Mouse (Mus musculus) heart, embryonic 10.5 days (tissue): ENCODE results near the gene Pgbd1. TPM values are rescaled to one million over a fixed set of nuclear protein-coding genes. Genes with fewer than 3 reads are reported as not detected.
"Not testable (repeated sequence)": the region's sequence is repeated elsewhere in the genome, so short reads cannot be mapped to it uniquely, and the experiment has no call there.

ENCODE experiments used
- DNase-seq: peaks from one replicate; pipeline ENCODE4 v3.0.0-alpha.2; 2017; ENCODE audit warnings: low spot score
- H3K27ac ChIP-seq: fragments of 300-500 bp; sonication (generic); 2 replicates; pipeline ENCODE4 v1.5.1; 2016; ENCODE audit warnings: mild to moderate bottlenecking
- H3K27me3 ChIP-seq: fragments of 300-500 bp; sonication (generic); 2 replicates; pipeline ENCODE4 v1.6.1; 2016; ENCODE audit warnings: mild to moderate bottlenecking; ENCODE audit not compliant: poor library complexity, insufficient read depth, severe bottlenecking
- H3K36me3 ChIP-seq: fragments of 300-500 bp; sonication (generic); 2 replicates; pipeline ENCODE4 v1.6.1; 2016; ENCODE audit warnings: mild to moderate bottlenecking, moderate library complexity
- H3K4me1 ChIP-seq: fragments of 300-500 bp; sonication (generic); 2 replicates; pipeline ENCODE4 v1.6.1; 2016; ENCODE audit warnings: mild to moderate bottlenecking
- H3K4me3 ChIP-seq: fragments of 300-500 bp; sonication (generic); 2 replicates; pipeline ENCODE4 v1.5.1; 2016; ENCODE audit warnings: mild to moderate bottlenecking, moderate library complexity
- H3K9me3 ChIP-seq: fragments of 300-500 bp; sonication (generic); 2 replicates; pipeline ENCODE4 v1.6.1; 2016; ENCODE audit warnings: mild to moderate bottlenecking, moderate library complexity
- WGBS: fragments of 180-500 bp; shearing (Covaris S2); methylation state at CpG from one replicate; pipeline ENCODE4 v1.1.7; 2016; 5-methylcytosine and 5-hydroxymethylcytosine counted together
- polyA plus RNA-seq: library from polyadenylated mRNA; unstranded; fragments of >200 nt; fragmentation: Nextera tagmentation; extraction: Ambion mirVana; gene quantifications from 2 replicates; pipeline ENCODE4 v1.2.1, GENCODE M21; 2016

Gene Pgbd1
- polyA plus RNA-seq = 2.5 and 2.9 TPM in 2 replicates

- H3K27me3 ChIP-seq = no peaks in the 10 kb centered on the region
- H3K27ac ChIP-seq = peak within 1 kb of the TSS; percentile 91
- peak; percentile 94 for DNase-seq
- peaks cover 26% of the 10 kb centered on the region for H3K36me3 ChIP-seq
- H3K9me3 ChIP-seq = no peaks in the 10 kb centered on the region
- WGBS = 1% methylated on average over 32 of the region's 32 CpGs
- no peaks in the 10 kb centered on the region for H3K4me1 ChIP-seq
- peak within 1 kb of the TSS; percentile 71 for H3K4me3 ChIP-seq
Measured at GRCm38 (mm10) chr13:21440503-21441206, at the start of gene Pgbd1. Gene Pgbd1, minus strand, starts transcription at chr13:21441058.

- no peak for DNase-seq
- WGBS = 81% methylated on average over 1 of the region's 1 CpGs
- Histone ChIP-seq H3K4me1 (no peaks in the 10 kb centered on the region), H3K27me3 (no peaks in the 10 kb centered on the region), H3K9me3 (no peaks in the 10 kb centered on the region), H3K4me3 (no peak overlapping the region), H3K27ac (no peak overlapping the region), H3K36me3 (peaks cover 8% of the 10 kb centered on the region)
Measured at GRCm38 (mm10) chr13:21486881-21487280, 46.0 kb upstream of the Pgbd1 start.

GRCm38 (mm10) chr13:21478759-21479670 lies 38.2 kb upstream of the Pgbd1 start, which contains the start of the genes Zkscan4 and Gm10065:
Gene Zkscan4, plus strand, starts transcription at chr13:21478907.
Gene Gm10065, minus strand, starts transcription at chr13:21479441.
- 5% methylated on average over 27 of the region's 31 CpGs for WGBS
- H3K36me3 ChIP-seq, H3K27me3 ChIP-seq, H3K9me3 ChIP-seq, H3K4me1 ChIP-seq: not testable (repeated sequence)
- H3K4me3 ChIP-seq = peak within 1 kb of the TSS; percentile 71
- DNase-seq = peak; percentile 78
- peak within 1 kb of the TSS; percentile 84 for H3K27ac ChIP-seq

- DNase-seq = no peak
- H3K27me3 ChIP-seq = no peaks in the 10 kb centered on the region
- peaks cover 5% of the 10 kb centered on the region; the same call in 1 of the 2 replicates for H3K4me1 ChIP-seq
- H3K36me3 ChIP-seq = no peaks in the 10 kb centered on the region
- H3K4me3 ChIP-seq = no peak overlapping the region
- no peak overlapping the region for H3K27ac ChIP-seq
- WGBS = 21% methylated on average over 4 of the region's 4 CpGs
- no peaks in the 10 kb centered on the region for H3K9me3 ChIP-seq
Measured at GRCm38 (mm10) chr13:21472427-21472826, 31.6 kb upstream of the Pgbd1 start.

- peak overlapping the region; percentile 75 for H3K4me3 ChIP-seq
- DNase-seq = no peak
- WGBS = 8% methylated on average over 9 of the region's 9 CpGs
- no peak overlapping the region for H3K27ac ChIP-seq
- no peaks in the 10 kb centered on the region for H3K27me3 ChIP-seq
- no peaks in the 10 kb centered on the region for H3K36me3 ChIP-seq
- peaks cover 5% of the 10 kb centered on the region; the same call in 1 of the 2 replicates for H3K4me1 ChIP-seq
- no peaks in the 10 kb centered on the region for H3K9me3 ChIP-seq
Measured at GRCm38 (mm10) chr13:21469097-21469496, 28.2 kb upstream of the Pgbd1 start.

- no peaks in the 10 kb centered on the region for H3K36me3 ChIP-seq
- WGBS = 1% methylated on average over 54 of the region's 54 CpGs
- H3K27ac ChIP-seq = peak within 1 kb of the TSS; percentile 93
Measured at GRCm38 (mm10) chr13:21468061-21469019, 27.5 kb upstream of the Pgbd1 start, which contains the start of gene Nkapl. Gene Nkapl, minus strand, starts transcription at chr13:21468509.

GRCm38 (mm10) chr13:21467336-21467735 lies 26.5 kb upstream of the Pgbd1 start:
- H3K4me1 ChIP-seq = peaks cover 5% of the 10 kb centered on the region; the same call in 1 of the 2 replicates
- WGBS = 84% methylated on average over 10 of the region's 10 CpGs
- no peaks in the 10 kb centered on the region for H3K9me3 ChIP-seq
- H3K4me3 ChIP-seq = 0 out of 2 replicates have a peak overlapping the region, but pooled peaks have one; percentile 75
- no peaks in the 10 kb centered on the region for H3K36me3 ChIP-seq
- peak; percentile 53 for DNase-seq
- H3K27ac ChIP-seq = no peak overlapping the region
- no peaks in the 10 kb centered on the region for H3K27me3 ChIP-seq

More at GRCm38 (mm10) chr13:21468061-21469019, 27.5 kb upstream of the Pgbd1 start, which contains the start of gene Nkapl:
- peak; percentile 95 for DNase-seq
- no peaks in the 10 kb centered on the region for H3K27me3 ChIP-seq
- peak within 1 kb of the TSS; percentile 75 for H3K4me3 ChIP-seq
- H3K4me1 ChIP-seq = peaks cover 5% of the 10 kb centered on the region; the same call in 1 of the 2 replicates
- no peaks in the 10 kb centered on the region for H3K9me3 ChIP-seq

GRCm38 (mm10) chr13:21462516-21462915 lies 21.7 kb upstream of the Pgbd1 start:
- not testable (repeated sequence) for H3K4me1 ChIP-seq, H3K27ac ChIP-seq, H3K4me3 ChIP-seq, H3K9me3 ChIP-seq, H3K36me3 ChIP-seq, H3K27me3 ChIP-seq
- DNase-seq = peak; percentile 60
- WGBS = 53% methylated on average over 9 of the region's 9 CpGs

- Histone ChIP-seq H3K36me3 (0 out of 2 replicates have a peak, but pooled peaks cover 3% of the 10 kb centered on the region), H3K9me3 (no peaks in the 10 kb centered on the region), H3K4me1 (peaks cover 16% of the 10 kb centered on the region), H3K27me3 (no peaks in the 10 kb centered on the region), H3K27ac (peak overlapping the region; percentile 7; the same call in 1 of the 2 replicates), H3K4me3 (no peak overlapping the region)
- peak; percentile 77 for DNase-seq
- 2% methylated on average over 4 of the region's 4 CpGs for WGBS
Measured at GRCm38 (mm10) chr13:21456347-21456746, 15.5 kb upstream of the Pgbd1 start.

- DNase-seq = no peak
- H3K4me1 ChIP-seq = peaks cover 16% of the 10 kb centered on the region
- H3K36me3 ChIP-seq = 0 out of 2 replicates have a peak, but pooled peaks cover 8% of the 10 kb centered on the region
- 36% methylated on average over 3 of the region's 3 CpGs for WGBS
- peak overlapping the region; percentile 83 for H3K4me3 ChIP-seq
- peak overlapping the region; percentile 92; the same call in 1 of the 2 replicates for H3K27ac ChIP-seq
- H3K27me3 ChIP-seq = no peaks in the 10 kb centered on the region
- no peaks in the 10 kb centered on the region for H3K9me3 ChIP-seq
Measured at GRCm38 (mm10) chr13:21454133-21454532, 13.3 kb upstream of the Pgbd1 start.

- H3K9me3 ChIP-seq = no peaks in the 10 kb centered on the region
- H3K27me3 ChIP-seq = no peaks in the 10 kb centered on the region
- H3K4me3 ChIP-seq = peak within 1 kb of the TSS; percentile 83
- peaks cover 13% of the 10 kb centered on the region; the same call in 1 of the 2 replicates for H3K36me3 ChIP-seq
- H3K4me1 ChIP-seq = peaks cover 16% of the 10 kb centered on the region
- peak within 1 kb of the TSS; percentile 92 for H3K27ac ChIP-seq
- WGBS = under 1% methylated on average over 23 of the region's 23 CpGs
- DNase-seq = peak; percentile 92
Measured at GRCm38 (mm10) chr13:21453449-21453848, 12.6 kb upstream of the Pgbd1 start, which contains the start of gene Zscan26. Gene Zscan26, minus strand, starts transcription at chr13:21453730.

GRCm38 (mm10) chr13:21453042-21453441 lies 12.2 kb upstream of the Pgbd1 start:
- no peak for DNase-seq
- Histone ChIP-seq H3K9me3 (no peaks in the 10 kb centered on the region), H3K4me1 (peaks cover 18% of the 10 kb centered on the region), H3K4me3 (peak overlapping the region; percentile 83), H3K27me3 (no peaks in the 10 kb centered on the region), H3K36me3 (peaks cover 17% of the 10 kb centered on the region), H3K27ac (peak overlapping the region; percentile 92)
- 4% methylated on average over 13 of the region's 13 CpGs for WGBS
